ENCODE assay signal across 10 mouse cellular contexts in genomic region chr4:25800284-25800616, GRCm38 (mm10). TPM values are rescaled to one million over a fixed set of nuclear protein-coding genes. Genes with fewer than 3 reads are reported as not detected.
DNase-seq lines count a peak whose midpoint lies in the region; ATAC-seq lines count a peak whose summit lies in the region.
"Had no signal": no experiment of that assay in that cellular context is flagged by ENCODE, and none has a peak within 500 bp of the region (broad histone marks: within the 10 kb centered on the region; RNA-seq: fewer than 3 reads in every experiment).

No protein-coding gene starts in this region.

- peaks cover 11% of the 10 kb centered on the region for H3K27me3 ChIP-seq in heart, embryonic 10.5 days (ENCODE audit: insufficient read depth, poor library complexity, severe bottlenecking)
- peaks cover 37% of the 10 kb centered on the region for H3K27me3 ChIP-seq in embryonic facial prominence, embryonic 10.5 days (replicated peaks; ENCODE audit: low read depth, poor library complexity, severe bottlenecking)
- peaks cover 33% of the 10 kb centered on the region for H3K27me3 ChIP-seq in intestine, embryonic 14.5 days (replicated peaks; ENCODE audit: control insufficient read depth, insufficient read depth, low read length)
- H3K27me3 ChIP-seq in midbrain, embryonic 11.5 days (ENCODE audit: control insufficient read depth, insufficient read depth, low read length), result no peaks in the 10 kb centered on the region

- H3K4me1 ChIP-seq in heart, embryonic 10.5 days, result peaks cover 11% of the 10 kb centered on the region; the same call in 1 of the 2 replicates
- peaks cover 18% of the 10 kb centered on the region for H3K4me1 ChIP-seq in embryonic facial prominence, embryonic 10.5 days
- no peaks in the 10 kb centered on the region for H3K4me1 ChIP-seq in intestine, embryonic 14.5 days (replicated peaks; ENCODE audit: control insufficient read depth, insufficient read depth, low read length)
- H3K4me1 ChIP-seq in midbrain, embryonic 11.5 days (ENCODE audit: control insufficient read depth, insufficient read depth, low read length), result peaks cover 6% of the 10 kb centered on the region

- 0 out of 2 replicates have a peak overlapping the region, but pooled peaks have one; percentile 31 for H3K27ac ChIP-seq in heart, embryonic 10.5 days
- peak overlapping the region; percentile 85 for H3K27ac ChIP-seq in embryonic facial prominence, embryonic 10.5 days (replicated peaks)
- H3K27ac ChIP-seq in intestine, embryonic 14.5 days (ENCODE audit: low read depth), result no peak overlapping the region
- no peak overlapping the region for H3K27ac ChIP-seq in midbrain, embryonic 11.5 days (ENCODE audit: low read depth, low read length)

- ATAC-seq in intestine, embryonic 14.5 days (replicated peaks; ENCODE audit: low FRiP score, low TSS enrichment, low read depth), result no peak
- ATAC-seq in midbrain, embryonic 11.5 days (ENCODE audit: low FRiP score), result no peak

- H3K36me3 ChIP-seq in heart, embryonic 10.5 days, result no peaks in the 10 kb centered on the region
- H3K36me3 ChIP-seq in embryonic facial prominence, embryonic 10.5 days (replicated peaks), result no peaks in the 10 kb centered on the region
- H3K36me3 ChIP-seq in intestine, embryonic 14.5 days (ENCODE audit: control insufficient read depth, insufficient read depth, low read length), result no peaks in the 10 kb centered on the region
- no peaks in the 10 kb centered on the region for H3K36me3 ChIP-seq in midbrain, embryonic 11.5 days (ENCODE audit: control insufficient read depth, insufficient read depth, low read length)

- no peak for DNase-seq in heart, embryonic 10.5 days (ENCODE audit: low spot score)
- DNase-seq in heart, postnatal 4 days, result no peak
- DNase-seq in embryonic facial prominence, embryonic 10.5 days (ENCODE audit: low spot score), result no peak
- no peak for DNase-seq in intestine, embryonic 14.5 days (ENCODE audit: low spot score)
- DNase-seq in midbrain, embryonic 11.5 days (ENCODE audit: low spot score, missing footprints), result no peak
- no peak for DNase-seq in cerebellum, postnatal 10 days
- no peak for DNase-seq in spleen, adult 12 weeks (ENCODE audit: low spot score)
- no peak for DNase-seq in ovary, postnatal 14 days (ENCODE audit: low spot score)
- DNase-seq: thymus, postnatal 36 days had no signal

- H3K4me2 ChIP-seq in intestine, embryonic 14.5 days (ENCODE audit: low read length), result peak overlapping the region; percentile 81
- H3K4me2 ChIP-seq in midbrain, embryonic 11.5 days, result peak overlapping the region; percentile 78

- 5% methylated on average over 5 of the region's 5 CpGs for WGBS in heart, embryonic 10.5 days
- 2% methylated on average over 5 of the region's 5 CpGs for WGBS in embryonic facial prominence, embryonic 10.5 days
- WGBS in intestine, embryonic 14.5 days, result 4% methylated on average over 5 of the region's 5 CpGs
- 4% methylated on average over 5 of the region's 5 CpGs for WGBS in midbrain, embryonic 11.5 days

- H3K4me3 ChIP-seq in heart, embryonic 10.5 days, result peak overlapping the region; percentile 63
- peak overlapping the region; percentile 71 for H3K4me3 ChIP-seq in embryonic facial prominence, embryonic 10.5 days
- H3K4me3 ChIP-seq in intestine, embryonic 14.5 days (ENCODE audit: low read depth, low read length), result peak overlapping the region; percentile 40
- peak overlapping the region; percentile 47 for H3K4me3 ChIP-seq in midbrain, embryonic 11.5 days (ENCODE audit: low read depth, low read length)

- no peaks in the 10 kb centered on the region for H3K9me3 ChIP-seq in heart, embryonic 10.5 days
- no peaks in the 10 kb centered on the region for H3K9me3 ChIP-seq in embryonic facial prominence, embryonic 10.5 days
- H3K9me3 ChIP-seq in intestine, embryonic 14.5 days (ENCODE audit: control insufficient read depth, low read length), result no peaks in the 10 kb centered on the region
- H3K9me3 ChIP-seq in midbrain, embryonic 11.5 days (ENCODE audit: control insufficient read depth, low read length), result no peaks in the 10 kb centered on the region

- no peak overlapping the region for H3K9ac ChIP-seq in intestine, embryonic 14.5 days (ENCODE audit: low read length)
- H3K9ac ChIP-seq in midbrain, embryonic 11.5 days (ENCODE audit: low read length), result peak overlapping the region; percentile 78

RNA-seq across cellular contexts. Expression of gene Fut9, which starts 0.2 kb away (rescaled TPM):
- polyA plus RNA-seq in heart, embryonic 10.5 days (2016; fragmentation: Nextera tagmentation; extraction: Ambion mirVana), result 0.05 and 0.06 TPM in 2 replicates
- not detected for total RNA-seq in heart, postnatal 4 days (2021)
- polyA plus RNA-seq in embryonic facial prominence, embryonic 10.5 days (2016; fragmentation: Nextera tagmentation; extraction: Ambion mirVana), result 0.91 and 1.7 TPM in 2 replicates
- 0.05 and 0.08 TPM in 2 replicates for polyA plus RNA-seq in intestine, embryonic 14.5 days (2014; fragmentation: Nextera tagmentation; extraction: Ambion mirVana)
- 3.3 TPM in 2 replicates for polyA plus RNA-seq in midbrain, embryonic 11.5 days (2014; fragmentation: Nextera tagmentation; extraction: Ambion mirVana)
- polyA plus RNA-seq: large intestine, adult 2 months had no signal

Comparison
In these comparisons a context has a peak if more than half of its experiments do, and no peak if none do; other contexts are left out.
1. H3K27ac ChIP-seq: peak in heart, embryonic 10.5 days (single experiment) and embryonic facial prominence, embryonic 10.5 days (single experiment); none in intestine, embryonic 14.5 days (single experiment) and midbrain, embryonic 11.5 days (single experiment).
2. Peak in every context shown above with its lines, with median percentiles within 50 percentile points of each other: H3K4me3 ChIP-seq.